Mouse (Mus musculus): ENCODE results near the gene Mfng. TPM values are rescaled to one million over a fixed set of nuclear protein-coding genes. Genes with fewer than 3 reads are reported as not detected.

The Mfng gene
- polyA plus RNA-seq, 1 experiment: 3.8 TPM

- WGBS: 56% methylated on average over 7 of the region's 7 CpGs
- Histone ChIP-seq H3K4me1 (ENCODE audit: control insufficient read depth, insufficient read depth, low read length) (no peaks in the 10 kb centered on the region), H3K27ac (ENCODE audit: insufficient read depth, low read length) (no peak overlapping the region), H3K4me3 (replicated peaks; ENCODE audit: insufficient read depth, low read depth, low read length) (no peak overlapping the region), H3K27me3 (ENCODE audit: control insufficient read depth, insufficient read depth, low read length) (peaks cover 1% of the 10 kb centered on the region; the same call in 1 of the 2 replicates)
- no peak for DNase-seq
- no peak for TF ChIP-seq POLR2A (IDR thresholded peaks at IDR 0.05; ENCODE audit: borderline replicate concordance, insufficient read depth, low read length)
- TF ChIP-seq CTCF (IDR thresholded peaks at IDR 0.05; ENCODE audit: borderline replicate concordance, insufficient read depth, low read depth, low read length): no peak
These were observed 61.3 kb downstream of the Mfng start for GRCm38 (mm10) chr15:78711935-78712334.

- DNase-seq: no peak
- TF ChIP-seq CTCF (IDR thresholded peaks at IDR 0.05; ENCODE audit: borderline replicate concordance, insufficient read depth, low read depth, low read length) (no peak), POLR2A (IDR thresholded peaks at IDR 0.05; ENCODE audit: borderline replicate concordance, insufficient read depth, low read length) (no peak)
- H3K27me3 ChIP-seq (ENCODE audit: control insufficient read depth, insufficient read depth, low read length): peaks cover 1% of the 10 kb centered on the region; the same call in 1 of the 2 replicates
- H3K4me1 ChIP-seq (ENCODE audit: control insufficient read depth, insufficient read depth, low read length): no peaks in the 10 kb centered on the region
- no peak overlapping the region for H3K27ac ChIP-seq (ENCODE audit: insufficient read depth, low read length)
- 37% methylated on average over 6 of the region's 6 CpGs for WGBS
- H3K4me3 ChIP-seq (replicated peaks; ENCODE audit: insufficient read depth, low read depth, low read length): no peak overlapping the region
These were observed 62.6 kb downstream of the Mfng start for GRCm38 (mm10) chr15:78710634-78711033.

GRCm38 (mm10) chr15:78709767-78710166, 63.5 kb downstream of the Mfng start:
- no peak for DNase-seq
- Histone ChIP-seq H3K4me1 (ENCODE audit: control insufficient read depth, insufficient read depth, low read length) (no peaks in the 10 kb centered on the region), H3K4me3 (replicated peaks; ENCODE audit: insufficient read depth, low read depth, low read length) (no peak overlapping the region), H3K27ac (ENCODE audit: insufficient read depth, low read length) (no peak overlapping the region), H3K27me3 (ENCODE audit: control insufficient read depth, insufficient read depth, low read length) (peaks cover 1% of the 10 kb centered on the region; the same call in 1 of the 2 replicates)
- TF ChIP-seq CTCF (IDR thresholded peaks at IDR 0.05; ENCODE audit: borderline replicate concordance, insufficient read depth, low read depth, low read length): no peak
- no peak for TF ChIP-seq POLR2A (IDR thresholded peaks at IDR 0.05; ENCODE audit: borderline replicate concordance, insufficient read depth, low read length)
- 45% methylated on average over 7 of the region's 7 CpGs for WGBS

- Histone ChIP-seq H3K27me3 (ENCODE audit: control insufficient read depth, insufficient read depth, low read length) (no peaks in the 10 kb centered on the region), H3K4me1 (ENCODE audit: control insufficient read depth, insufficient read depth, low read length) (no peaks in the 10 kb centered on the region), H3K4me3 (replicated peaks; ENCODE audit: insufficient read depth, low read depth, low read length) (no peak overlapping the region), H3K27ac (ENCODE audit: insufficient read depth, low read length) (no peak overlapping the region)
- DNase-seq: no peak
- WGBS: 48% methylated on average over 3 of the region's 3 CpGs
- TF ChIP-seq CTCF (IDR thresholded peaks at IDR 0.05; ENCODE audit: borderline replicate concordance, insufficient read depth, low read depth, low read length) (no peak), POLR2A (IDR thresholded peaks at IDR 0.05; ENCODE audit: borderline replicate concordance, insufficient read depth, low read length) (no peak)
These were observed 66.6 kb downstream of the Mfng start for GRCm38 (mm10) chr15:78706630-78707029.

Other genes with a start within 250 kb of the Mfng start
- gene C1qtnf6, start 242.1 kb downstream of the Mfng start, polyA plus RNA-seq (2012; rRNA removed): 3.1 and 3.5 TPM in 2 replicates
- 9.8 and 12.1 TPM in 2 replicates for gene Sstr3, start 228.8 kb downstream of the Mfng start, polyA plus RNA-seq (2012; rRNA removed)
- gene Rac2, start 200.7 kb downstream of the Mfng start, polyA plus RNA-seq (2012; rRNA removed): 1.4 and 1.8 TPM in 2 replicates
- gene Cyth4, start 176.4 kb downstream of the Mfng start, polyA plus RNA-seq (2012; rRNA removed): 3.8 and 4.6 TPM in 2 replicates
- 18.0 and 20.6 TPM in 2 replicates for gene Elfn2, start 54.7 kb downstream of the Mfng start, polyA plus RNA-seq (2012; rRNA removed)
- 7.1 and 8.2 TPM in 2 replicates for gene Card10, start 29.6 kb upstream of the Mfng start, polyA plus RNA-seq (2012; rRNA removed)
- gene Cdc42ep1, start 69.1 kb upstream of the Mfng start, polyA plus RNA-seq (2012; rRNA removed): 73.2 and 77.3 TPM in 2 replicates
- 0.87 and 1.2 TPM in 2 replicates for gene Lgals2, start 82.1 kb upstream of the Mfng start, polyA plus RNA-seq (2012; rRNA removed)
- 80.8 and 82.5 TPM in 2 replicates for gene Gga1, start 103.7 kb upstream of the Mfng start, polyA plus RNA-seq (2012; rRNA removed)
- 0.10 TPM in 2 replicates for gene Gm49510, start 126.2 kb upstream of the Mfng start, polyA plus RNA-seq (2012; rRNA removed)
- gene Sh3bp1, start 126.3 kb upstream of the Mfng start, polyA plus RNA-seq (2012; rRNA removed): 25.8 and 28.2 TPM in 2 replicates
- 204 and 211 TPM in 2 replicates for gene Pdxp, start 140.4 kb upstream of the Mfng start, polyA plus RNA-seq (2012; rRNA removed)
- 64.7 and 71.7 TPM in 2 replicates for gene Lgals1, start 153.2 kb upstream of the Mfng start, polyA plus RNA-seq (2012; rRNA removed)
- 30.7 and 34.4 TPM in 2 replicates for gene Nol12, start 161.5 kb upstream of the Mfng start, polyA plus RNA-seq (2012; rRNA removed)
- 35.3 and 39.4 TPM in 2 replicates for gene Triobp, start 174.2 kb upstream of the Mfng start, polyA plus RNA-seq (2012; rRNA removed)